8 mouse cellular contexts compared by ENCODE assay signal in the genomic region with DNA sequence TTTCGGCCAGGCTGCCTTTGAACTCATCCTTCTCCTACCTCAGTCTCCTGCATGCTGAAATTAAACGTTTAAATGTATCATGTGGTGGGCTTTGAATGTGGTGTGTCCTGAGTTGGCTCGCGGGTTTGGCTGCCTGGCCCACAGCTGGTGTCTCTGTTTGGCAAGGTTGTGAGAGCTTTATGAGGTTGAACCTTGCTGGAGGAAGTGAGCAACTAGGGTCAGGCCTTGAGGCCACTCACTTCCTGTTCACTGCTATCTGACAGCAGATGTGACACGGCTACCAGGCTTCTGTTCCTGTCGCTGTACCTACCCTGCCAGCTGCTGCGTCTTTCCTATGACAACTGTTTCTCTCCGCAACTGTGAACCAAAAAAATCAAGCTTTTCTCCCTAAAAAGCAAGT. TPM values are rescaled to one million over a fixed set of nuclear protein-coding genes. Genes with fewer than 3 reads are reported as not detected.
A peak's percentile ranks its signal among the peaks of the same experiment; 100 is the strongest.
DNase-seq lines count a peak whose midpoint lies in the region; ATAC-seq lines count a peak whose summit lies in the region.

No protein-coding gene starts in this region.

- no peaks in the 10 kb centered on the region for H3K9me3 ChIP-seq in forebrain, embryonic 11.5 days (ENCODE audit: control insufficient read depth, low read length)

- 84% methylated on average over 8 of the region's 8 CpGs for WGBS in forebrain, embryonic 11.5 days

- intact Hi-C loops in gastrocnemius, postnatal 36 days (cut with DNase I) = no loop called here

- peak; percentile 96 for ATAC-seq in megakaryocyte progenitor cell, adult 5-6 weeks (replicated peaks; ENCODE audit: poor library complexity)
- ATAC-seq in forebrain, embryonic 11.5 days (replicated peaks; ENCODE audit: low FRiP score) = no peak

- no peaks in the 10 kb centered on the region for H3K27me3 ChIP-seq in forebrain, embryonic 11.5 days (ENCODE audit: control insufficient read depth, insufficient read depth, low read length)

- DNase-seq in layer of hippocampus, adult 9-11 months = peak; percentile 44
- DNase-seq in layer of hippocampus, adult 9-10 months (ENCODE audit: low spot score) = no peak
- peak; percentile 79 for DNase-seq in induced T-regulatory cell, adult 2 months (ENCODE audit: low read depth)
- peak; percentile 59 to 76 for DNase-seq in thymus, postnatal 36 days
- DNase-seq in forebrain, embryonic 11.5 days (ENCODE audit: low spot score) = no peak
- no peak for DNase-seq in gastrocnemius, postnatal 36 days
- DNase-seq in adrenal gland, adult 2 months = no peak

- H3K4me3 ChIP-seq in forebrain, embryonic 11.5 days (ENCODE audit: low read depth, low read length) = no peak overlapping the region

- no peak overlapping the region for H3K27ac ChIP-seq in forebrain, embryonic 11.5 days (ENCODE audit: low read depth, low read length)

- H3K4me2 ChIP-seq in forebrain, embryonic 11.5 days (ENCODE audit: low read depth, low read length, severe bottlenecking) = no peak overlapping the region

- H3K4me1 ChIP-seq in forebrain, embryonic 11.5 days (replicated peaks; ENCODE audit: control insufficient read depth, insufficient read depth, low read length) = no peaks in the 10 kb centered on the region

- no peaks in the 10 kb centered on the region for H3K36me3 ChIP-seq in forebrain, embryonic 11.5 days (ENCODE audit: control insufficient read depth, insufficient read depth, low read length)

- H3K9ac ChIP-seq in forebrain, embryonic 11.5 days (ENCODE audit: low read length) = no peak overlapping the region

RNA-seq across cellular contexts. Expression of a gene that starts 12.0 kb away (rescaled TPM):
- total RNA-seq in megakaryocyte progenitor cell, adult 5-6 weeks (2015) = 94.0 and 107 TPM in 2 replicates
- total RNA-seq in megakaryocyte progenitor cell, adult 5-6 weeks (2017) = 53.2 and 63.8 TPM in 2 replicates
- 134 and 139 TPM in 2 replicates for polyA plus RNA-seq in forebrain, embryonic 11.5 days (2014; fragmentation: Nextera tagmentation; extraction: Ambion mirVana)
- total RNA-seq in gastrocnemius, postnatal 36 days (2021) = 1 to 10 TPM in 1 of 2 experiments, under 1 TPM in 1; 0.69 to 2.0 TPM
- total RNA-seq in adrenal gland, adult 2 months (2021) = 10 to 100 TPM; 25.3 to 29.1 TPM
- 4.4 and 6.5 TPM in 2 replicates for polyA plus RNA-seq in adrenal gland, adult 2 months (2012; rRNA removed)

RNA-seq across cellular contexts. Expression of a gene that starts 44.8 kb away (rescaled TPM):
- total RNA-seq in megakaryocyte progenitor cell, adult 5-6 weeks (2015) = 149 and 157 TPM in 2 replicates
- total RNA-seq in megakaryocyte progenitor cell, adult 5-6 weeks (2017) = 70.7 and 73.4 TPM in 2 replicates
- 192 and 220 TPM in 2 replicates for polyA plus RNA-seq in forebrain, embryonic 11.5 days (2014; fragmentation: Nextera tagmentation; extraction: Ambion mirVana)
- total RNA-seq in gastrocnemius, postnatal 36 days (2021) = 100 to 1,000 TPM in 1 of 2 experiments, 10 to 100 TPM in 1; 59.7 to 150 TPM
- 100 to 1,000 TPM; 113 to 208 TPM for total RNA-seq in adrenal gland, adult 2 months (2021)
- 20.4 and 30.4 TPM in 2 replicates for polyA plus RNA-seq in adrenal gland, adult 2 months (2012; rRNA removed)

Comparison
In these comparisons a context has a peak if more than half of its experiments do, and no peak if none do; other contexts are left out.
1. DNase-seq: peak in layer of hippocampus, adult 9-11 months (single experiment), induced T-regulatory cell, adult 2 months (single experiment) and thymus, postnatal 36 days (2 of 2); none in layer of hippocampus, adult 9-10 months (single experiment), forebrain, embryonic 11.5 days (single experiment), gastrocnemius, postnatal 36 days (0 of 2) and adrenal gland, adult 2 months (single experiment).
2. RNA of a gene that starts 12.0 kb away (total RNA-seq): 53.2 to 107 TPM in megakaryocyte progenitor cell, adult 5-6 weeks and 25.3 to 29.1 TPM in adrenal gland, adult 2 months; 0.69 to 2.0 TPM in gastrocnemius, postnatal 36 days; every median in the first group is over 4 times any median in the second.